Mouse (Mus musculus) MEL (cell line): ENCODE results near the gene Map3k1.

Source experiments
- CTCF ChIP-seq, 3 experiments: IDR thresholded peaks in 2 of 3; conservative IDR thresholded peaks in 1 of 3; 2 replicates each; pipeline ENCODE4 v1.5.1; 2011 to 2012; ENCODE audit warnings: low read length in 3 of 3, low read depth in 2 of 3, mild to moderate bottlenecking in 2 of 3, improper control_type of control experiment in 1 of 3, inconsistent platforms in 1 of 3, mixed read lengths in 1 of 3, moderate library complexity in 1 of 3; ENCODE audit not compliant: control insufficient read depth in 1 of 3, insufficient read depth in 1 of 3, poor library complexity in 1 of 3, severe bottlenecking in 1 of 3
- MAFK ChIP-seq: IDR thresholded peaks from 2 replicates; pipeline ENCODE4 v1.6.1; 2011; ENCODE audit warnings: low read depth, mild to moderate bottlenecking, low read length, improper control_type of control experiment, borderline replicate concordance
- MYC ChIP-seq: IDR thresholded peaks from 2 replicates; pipeline ENCODE4 v1.6.1; 2011; ENCODE audit warnings: low read depth, mild to moderate bottlenecking, low read length, improper control_type of control experiment, moderate library complexity
- POLR2AphosphoS2 ChIP-seq: IDR thresholded peaks from 2 replicates; pipeline ENCODE4 v1.6.1; 2011; ENCODE audit warnings: low read length, improper control_type of control experiment
- USF1 ChIP-seq: IDR thresholded peaks from 2 replicates; pipeline ENCODE4 v1.6.1; 2014; ENCODE audit warnings: low read depth, mild to moderate bottlenecking, inconsistent platforms, low read length, improper control_type of control experiment, moderate library complexity
- ZMIZ1 ChIP-seq: IDR thresholded peaks from 2 replicates; pipeline ENCODE4 v1.6.1; 2012; ENCODE audit warnings: low read depth, mild to moderate bottlenecking, inconsistent platforms, low read length, improper control_type of control experiment, moderate library complexity

DNA sequence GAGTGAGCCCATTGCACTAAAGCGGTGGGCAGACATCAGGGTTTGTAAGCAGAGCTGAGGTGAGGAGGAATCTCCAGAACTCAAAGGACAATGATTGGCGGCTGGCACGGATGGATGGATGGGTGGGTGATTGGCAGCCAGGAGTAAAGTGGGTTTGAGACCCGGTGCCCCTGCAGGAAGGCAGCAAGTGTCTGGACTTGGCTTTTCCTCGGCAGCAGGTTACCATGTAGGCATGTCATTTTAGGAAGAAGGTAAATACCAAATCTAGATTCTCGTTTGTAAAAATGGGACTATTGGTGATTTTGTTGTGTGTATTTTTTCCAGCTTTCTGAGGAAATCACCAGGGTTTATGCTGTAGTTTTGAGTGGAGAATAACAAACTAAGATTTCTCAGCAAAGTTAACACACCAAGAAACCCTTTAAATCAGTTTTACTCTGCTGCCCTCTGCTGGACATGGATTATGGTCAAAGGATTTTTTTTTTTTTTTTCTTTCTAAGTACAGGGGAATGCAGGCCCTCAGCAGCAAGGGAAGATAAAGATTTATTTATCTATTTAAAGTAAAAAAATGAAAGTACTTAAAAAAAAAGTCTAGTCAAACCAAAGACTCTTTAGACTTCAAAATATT is 66.7 kb downstream of the Map3k1 start:
- TF ChIP-seq CTCF (IDR thresholded peaks at IDR 0.05 in 2 of 3, conservative IDR thresholded peaks at IDR 0.05 in 1 of 3; ENCODE audit: control insufficient read depth in 1 of 3, insufficient read depth in 1 of 3, low read depth in 2 of 3, low read length in 3 of 3, poor library complexity in 1 of 3, severe bottlenecking in 1 of 3) (peak; percentile 20 to 85 (median 35); a peak in 5 of 6 replicates), MAFK (no peak), USF1 (no peak), ZMIZ1 (no peak), POLR2AphosphoS2 (no peak), MYC (no peak)
